Mouse (Mus musculus) granulocyte monocyte progenitor cell, adult 5-6 weeks (primary cell): ENCODE data around the gene Thap3. TPM values are rescaled to one million over a fixed set of nuclear protein-coding genes. Genes with fewer than 3 reads are reported as not detected.
"Not testable (repeated sequence)": the region's sequence is repeated elsewhere in the genome, so short reads cannot be mapped to it uniquely, and the experiment has no call there.

ENCODE experiments used
- ATAC-seq: replicated peaks from 2 replicates; pipeline ENCODE4 v1.8.0; 2016; ENCODE audit warnings: mild to moderate bottlenecking, moderate TSS enrichment, inconsistent platforms; ENCODE audit not compliant: poor library complexity, severe bottlenecking
- total RNA-seq, 2 experiments: library from RNA; stranded (forward) in 1 of 2; stranded (reverse) in 1 of 2; fragments of 200-712, 200-1000 nt in 1 of 2; fragments of >200 nt in 1 of 2; fragmentation: Nextera tagmentation in 1 of 2; gene quantifications; 2 replicates each; pipeline ENCODE4 v1.2.3; 2014 to 2017

Thap3 gene
- 10.4 and 14.0 TPM in 2 replicates for total RNA-seq (2014; fragmentation: Nextera tagmentation)
- total RNA-seq (2017), result 4.9 and 10.8 TPM in 2 replicates

DNA sequence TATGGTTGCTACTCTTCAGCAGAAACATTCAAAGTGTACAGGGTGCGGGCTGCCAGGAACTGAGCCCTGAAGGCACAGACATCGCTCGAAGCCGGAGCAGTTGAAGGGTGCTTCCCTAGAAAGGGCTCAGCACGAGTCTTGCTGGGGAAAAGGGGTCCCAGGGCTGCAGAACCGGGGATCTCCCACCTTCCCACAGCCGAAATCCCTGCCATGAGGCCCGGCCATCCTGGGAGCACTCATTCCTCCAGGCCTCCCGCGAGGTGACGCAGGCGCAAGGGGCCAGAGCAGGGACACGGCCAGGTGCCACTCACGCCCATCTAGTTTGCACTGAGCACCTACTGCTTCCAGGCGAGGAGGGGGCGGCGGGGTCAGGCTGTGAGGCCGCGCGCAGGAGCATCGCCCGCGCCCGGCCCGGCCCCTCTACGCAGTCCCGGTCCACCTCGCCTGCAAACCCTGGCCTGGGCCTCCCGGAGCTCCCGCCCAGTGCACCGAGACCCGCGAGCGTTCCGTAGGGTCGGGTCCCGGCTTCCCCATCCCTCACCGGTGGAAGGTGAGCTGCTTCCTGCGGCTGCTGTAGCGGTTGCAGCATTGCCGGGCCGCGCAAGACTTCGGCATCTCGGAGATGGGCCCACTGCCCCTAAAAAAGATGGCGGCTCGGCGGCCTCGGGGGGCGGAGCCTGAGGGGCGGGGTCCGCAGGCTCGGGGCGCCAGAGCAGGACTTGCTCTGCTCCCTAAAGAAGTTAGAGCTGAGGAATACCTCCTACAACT is at the start of gene Thap3:
Gene Thap3, minus strand, starts transcription at position 656 of the 768 bp plus-strand sequence.
- ATAC-seq, result peak; percentile 82

- peak; percentile 57 for ATAC-seq
These were observed 49.6 kb upstream of the Thap3 start, which contains the start of gene Tas1r1 for GRCm38 (mm10) chr4:152038225-152038984. TSS of gene Tas1r1 (minus strand) at chr4:152038568.

DNA sequence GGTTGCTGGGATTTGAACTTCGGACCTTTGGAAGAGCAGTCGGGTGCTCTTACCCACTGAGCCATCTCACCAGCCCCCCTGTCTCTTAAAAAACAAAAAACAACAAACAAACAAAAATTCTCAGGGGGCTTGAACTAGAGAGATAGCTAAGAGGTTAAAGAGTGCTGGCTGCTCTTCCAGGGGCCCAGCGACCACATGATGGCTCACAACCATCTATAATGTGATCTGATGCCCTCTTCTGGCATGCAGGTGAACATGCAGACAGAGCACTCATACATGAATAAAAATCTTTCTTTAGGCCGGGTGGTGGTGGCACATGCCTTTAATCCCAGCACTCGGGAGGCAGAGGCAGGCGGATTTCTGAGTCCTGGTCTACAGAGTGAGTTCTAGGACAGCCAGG is 47.7 kb upstream of the Thap3 start:
- not testable (repeated sequence) for ATAC-seq

- ATAC-seq, result no peak
These were observed 44.1 kb upstream of the Thap3 start for GRCm38 (mm10) chr4:152032922-152033321.

GRCm38 (mm10) chr4:152029997-152030396 is 41.2 kb upstream of the Thap3 start:
- ATAC-seq, result peak; percentile 34

GRCm38 (mm10) chr4:152029087-152029486 is 40.3 kb upstream of the Thap3 start:
- no peak for ATAC-seq

GRCm38 (mm10) chr4:152028456-152028855 is 39.7 kb upstream of the Thap3 start:
- no peak for ATAC-seq

GRCm38 (mm10) chr4:152027524-152027923 is 38.7 kb upstream of the Thap3 start, which contains the start of gene Zbtb48:
TSS of gene Zbtb48 (minus strand) at chr4:152027671.
- peak; percentile 81 for ATAC-seq

DNA sequence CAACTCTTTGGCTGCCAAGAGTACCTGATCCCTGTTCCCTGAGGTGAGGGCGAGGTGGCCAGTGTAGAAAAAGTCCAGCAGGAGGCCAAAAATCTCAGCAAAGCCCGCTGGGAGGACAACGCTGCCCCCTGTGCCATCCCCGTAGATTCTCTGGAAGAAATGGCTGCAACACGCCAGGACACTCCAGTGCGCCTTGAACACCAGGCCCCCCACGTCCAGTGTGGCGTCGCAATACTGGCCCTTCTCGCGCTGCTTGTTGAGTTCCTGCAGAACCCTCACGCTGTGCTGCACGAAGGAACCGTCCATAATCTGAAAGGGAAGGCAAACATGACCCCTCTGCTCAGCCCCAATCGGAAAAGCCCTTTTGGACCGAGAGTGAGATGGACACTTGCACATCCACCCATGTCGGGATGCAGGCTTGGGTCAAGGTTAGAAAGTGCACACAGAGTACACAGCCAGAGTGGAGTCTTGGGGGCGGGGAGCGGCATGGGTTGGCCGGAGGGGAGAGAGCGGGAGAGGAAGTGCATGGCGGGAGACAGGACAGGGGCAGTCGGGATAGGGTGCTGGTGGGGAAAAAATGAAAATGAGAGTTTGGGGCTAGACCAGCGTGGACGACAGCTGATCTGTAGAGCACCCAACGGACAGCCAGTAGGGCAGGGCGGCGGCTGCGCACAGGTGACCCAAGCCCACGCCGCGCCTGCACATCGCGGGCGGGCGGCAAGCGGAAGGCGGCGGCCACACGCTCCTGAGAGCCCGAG is 38.1 kb upstream of the Thap3 start:
- ATAC-seq, result peak; percentile 31

GRCm38 (mm10) chr4:152024525-152024924 is 35.7 kb upstream of the Thap3 start:
- ATAC-seq, result no peak

DNA sequence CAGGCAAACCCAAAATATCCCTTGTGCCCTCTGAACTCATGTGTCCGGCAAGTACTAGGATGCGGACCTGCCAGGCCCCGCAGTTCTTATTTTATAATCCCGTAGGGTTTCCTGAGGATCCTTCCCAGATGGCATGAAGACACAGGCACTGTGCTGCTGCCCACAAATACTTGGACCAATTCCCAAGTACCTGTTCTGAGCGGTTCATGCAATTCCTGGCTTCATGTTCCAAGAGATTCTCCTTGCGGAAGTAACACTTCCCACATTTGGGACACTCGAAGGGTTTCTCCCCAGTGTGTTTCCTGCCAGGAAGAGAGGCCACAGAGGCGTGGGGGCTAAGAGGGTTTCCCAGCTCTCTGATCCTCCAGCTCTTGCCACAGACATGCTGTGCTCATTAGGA is 33.7 kb upstream of the Thap3 start:
- no peak for ATAC-seq

DNA sequence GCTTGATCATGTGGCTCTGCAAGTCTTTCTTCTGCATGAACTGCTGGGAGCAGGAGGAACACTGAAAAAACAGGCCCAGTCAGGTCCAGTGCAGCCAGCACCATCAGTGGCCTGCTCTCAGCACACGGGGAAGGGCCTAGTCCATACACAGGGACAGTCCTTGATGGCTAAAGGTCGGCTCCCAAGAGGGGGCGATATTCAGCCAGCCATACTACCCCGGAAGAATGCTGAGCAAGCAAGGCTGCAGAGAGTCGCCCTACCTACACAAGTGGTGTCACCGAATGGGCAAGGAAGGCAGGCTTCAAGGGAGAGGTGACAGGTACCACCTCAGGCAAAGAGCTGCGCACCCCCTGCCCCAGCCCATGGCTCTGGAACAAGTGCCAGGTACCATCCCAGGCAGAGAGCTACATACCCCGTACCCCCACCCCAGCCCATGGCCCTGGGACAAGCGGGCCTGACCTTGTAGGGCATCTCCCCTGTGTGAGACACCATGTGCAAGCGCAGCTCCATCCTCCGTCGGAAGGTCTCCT is 32.8 kb upstream of the Thap3 start:
- no peak for ATAC-seq

DNA sequence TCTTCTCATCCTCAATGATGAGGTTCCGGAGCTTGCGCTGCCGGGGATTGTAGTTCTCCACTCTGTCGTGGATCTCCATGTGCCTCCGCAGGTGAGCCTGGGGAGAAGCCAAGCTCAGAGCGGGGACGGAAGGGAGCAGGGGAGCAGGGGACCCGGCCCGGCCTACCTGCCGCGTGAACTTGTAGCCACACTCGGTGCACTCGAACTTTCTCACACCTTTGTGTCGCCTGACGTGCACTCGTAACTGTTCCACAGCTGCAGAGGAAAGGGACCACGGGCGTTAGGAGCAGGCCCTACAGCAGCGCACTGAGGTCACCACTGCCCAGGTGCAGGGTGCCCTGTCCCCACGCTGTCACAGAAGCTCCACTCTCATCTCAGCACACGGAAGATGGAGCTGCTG is 31.2 kb upstream of the Thap3 start:
- no peak for ATAC-seq

GRCm38 (mm10) chr4:152019073-152019472 is 30.3 kb upstream of the Thap3 start:
- no peak for ATAC-seq

DNA sequence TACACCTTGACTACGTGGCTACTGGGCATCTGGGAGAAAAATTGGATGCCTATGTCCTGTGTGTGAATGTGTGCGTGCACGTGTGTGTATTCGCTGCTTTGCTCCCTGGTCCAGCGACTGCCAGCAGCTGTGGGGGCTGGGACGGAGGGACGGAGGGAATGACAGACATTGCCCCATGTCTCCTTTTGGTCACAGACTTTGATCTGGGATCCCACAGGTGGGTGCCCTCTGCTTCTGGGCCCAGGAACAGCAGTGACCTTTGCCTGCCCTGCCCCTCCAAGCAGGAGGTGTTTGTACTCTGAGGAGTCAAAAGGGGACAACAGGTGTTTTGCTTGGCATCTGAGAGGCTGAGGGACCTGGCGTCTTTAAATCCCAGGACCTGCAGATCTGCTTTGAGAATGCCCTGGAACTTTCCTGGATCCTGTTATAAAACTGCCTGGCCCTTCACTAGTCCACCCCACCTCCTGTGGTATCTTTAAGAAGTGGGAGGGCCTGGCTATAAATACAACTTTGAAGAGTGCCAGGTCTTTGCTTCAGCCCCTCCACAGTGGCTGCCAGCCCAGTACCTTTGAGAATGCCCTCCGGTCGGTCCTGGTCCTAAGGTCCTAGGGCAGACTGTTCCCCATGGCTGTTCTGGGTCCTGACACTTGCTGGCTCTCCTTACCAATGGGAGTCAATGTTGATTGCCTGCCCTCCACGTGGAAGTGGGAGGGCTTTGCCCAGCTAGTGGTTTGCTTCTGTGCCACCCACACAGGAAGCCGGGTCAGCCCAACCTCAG is 24.4 kb upstream of the Thap3 start:
- ATAC-seq, result peak; percentile 10; the same call in 1 of the 2 replicates

DNA sequence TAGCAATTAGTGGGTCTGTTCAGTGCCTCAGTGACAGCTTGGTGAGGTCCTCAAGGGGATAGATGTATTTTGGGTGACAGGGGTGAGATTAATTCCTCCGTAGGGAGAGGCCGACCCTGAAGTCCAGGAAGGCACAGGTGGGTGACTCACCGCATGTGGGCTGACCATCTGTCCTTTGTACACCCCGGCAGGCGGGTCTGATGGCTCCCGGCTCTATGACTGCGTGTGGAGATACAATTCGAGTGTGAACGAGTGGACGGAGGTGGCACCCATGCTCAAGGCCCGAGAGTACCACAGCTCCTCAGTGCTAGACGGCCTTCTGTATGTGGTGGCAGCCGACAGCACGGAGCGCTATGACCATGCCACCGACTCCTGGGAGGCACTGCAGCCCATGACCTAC is 23.3 kb upstream of the Thap3 start:
- no peak for ATAC-seq

DNA sequence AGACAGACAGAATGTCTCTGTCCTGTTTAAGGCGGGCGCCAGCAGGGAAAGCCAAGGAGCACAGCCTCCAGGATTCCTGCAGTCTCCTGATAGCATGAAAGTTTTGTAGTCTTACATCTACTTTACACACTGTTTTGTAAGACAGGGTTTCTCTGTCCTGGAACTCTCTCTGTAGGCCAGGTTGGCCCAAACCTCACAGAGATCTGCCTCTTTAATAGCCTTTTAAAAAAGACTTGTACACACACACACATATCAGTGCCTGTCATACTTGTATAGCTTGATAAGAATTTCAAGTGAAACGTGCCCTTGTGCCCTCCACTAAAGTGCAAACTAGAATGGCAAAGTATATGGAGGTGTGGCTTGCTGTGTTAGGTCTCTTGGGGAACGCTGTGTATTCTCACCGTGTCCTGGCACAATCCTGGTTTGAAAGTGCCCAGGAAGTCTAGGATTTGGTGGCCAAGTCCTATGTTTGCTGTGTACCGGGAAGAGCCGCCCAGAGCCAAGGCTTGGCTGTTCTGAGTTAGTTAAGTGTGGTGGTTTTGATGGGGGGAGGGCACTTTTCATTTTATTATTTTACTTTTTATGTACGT is 22.5 kb upstream of the Thap3 start:
- ATAC-seq, result no peak

- ATAC-seq, result peak; percentile 5; the same call in 1 of the 2 replicates
These were observed 21.9 kb upstream of the Thap3 start for GRCm38 (mm10) chr4:152010707-152011134.

GRCm38 (mm10) chr4:152010091-152010706 is 21.4 kb upstream of the Thap3 start:
- peak; percentile 33 for ATAC-seq
